Mouse (Mus musculus): ENCODE data around the gene Olfr449. TPM values are rescaled to one million over a fixed set of nuclear protein-coding genes. Genes with fewer than 3 reads are reported as not detected.

Olfr449 gene
- polyA plus RNA-seq, 1 experiment from 2014 or later = not detected

Other genes starting within 250 kb of the Olfr449 start
- gene Tcaf3, start 236.7 kb upstream of the Olfr449 start, polyA plus RNA-seq (2015; fragmentation: Nextera tagmentation; extraction: Ambion mirVana) = not detected in 2 replicates
- 5.4 and 5.6 TPM in 2 replicates for gene Tcaf2, start 189.1 kb upstream of the Olfr449 start, polyA plus RNA-seq (2015; fragmentation: Nextera tagmentation; extraction: Ambion mirVana)
- gene Tcaf1, start 124.3 kb upstream of the Olfr449 start, polyA plus RNA-seq (2015; fragmentation: Nextera tagmentation; extraction: Ambion mirVana) = 40.8 and 44.6 TPM in 2 replicates
- gene Olfr453, start 95.0 kb upstream of the Olfr449 start, polyA plus RNA-seq (2015; fragmentation: Nextera tagmentation; extraction: Ambion mirVana) = not detected in 2 replicates
- gene Olfr38, start 78.0 kb upstream of the Olfr449 start, polyA plus RNA-seq (2015; fragmentation: Nextera tagmentation; extraction: Ambion mirVana) = not detected in 2 replicates
- not detected in 2 replicates for gene Olfr452, start 49.3 kb upstream of the Olfr449 start, polyA plus RNA-seq (2015; fragmentation: Nextera tagmentation; extraction: Ambion mirVana)
- not detected in 2 replicates for gene Olfr450, start 22.4 kb upstream of the Olfr449 start, polyA plus RNA-seq (2015; fragmentation: Nextera tagmentation; extraction: Ambion mirVana)
- not detected in 2 replicates for gene Olfr448, start 56.1 kb downstream of the Olfr449 start, polyA plus RNA-seq (2015; fragmentation: Nextera tagmentation; extraction: Ambion mirVana)
- gene Olfr447, start 74.5 kb downstream of the Olfr449 start, polyA plus RNA-seq (2015; fragmentation: Nextera tagmentation; extraction: Ambion mirVana) = not detected in 2 replicates
- gene Olfr446, start 87.0 kb downstream of the Olfr449 start, polyA plus RNA-seq (2015; fragmentation: Nextera tagmentation; extraction: Ambion mirVana) = not detected in 2 replicates
- not detected in 2 replicates for gene Olfr444, start 114.7 kb downstream of the Olfr449 start, polyA plus RNA-seq (2015; fragmentation: Nextera tagmentation; extraction: Ambion mirVana)